Mouse (Mus musculus) brown adipose tissue, adult 24 weeks (tissue): ENCODE results near the gene Slc25a16. TPM values are rescaled to one million over a fixed set of nuclear protein-coding genes. Genes with fewer than 3 reads are reported as not detected.
A peak's percentile ranks its signal among the peaks of the same experiment; 100 is the strongest.
"Not testable (repeated sequence)": the region's sequence is repeated elsewhere in the genome, so short reads cannot be mapped to it uniquely, and the experiment has no call there.

Source experiments
- H3K27ac ChIP-seq: fragments of 200-500 bp; replicated peaks from 2 replicates; pipeline ENCODE4 v1.5.1; 2012; ENCODE audit warnings: low read depth, mild to moderate bottlenecking, low read length
- H3K4me1 ChIP-seq: fragments of 200-500 bp; 2 replicates; pipeline ENCODE4 v1.6.1; 2012; ENCODE audit warnings: low read length, mixed read lengths; ENCODE audit not compliant: control insufficient read depth, insufficient read depth, insufficient read length
- H3K4me3 ChIP-seq: fragments of 200-500 bp; 2 replicates; pipeline ENCODE4 v1.5.1; 2012; ENCODE audit warnings: low read depth, mild to moderate bottlenecking, low read length, moderate library complexity; ENCODE audit not compliant: insufficient read depth
- polyA plus RNA-seq: library from polyadenylated mRNA; stranded (reverse); fragments of >200 nt; gene quantifications from 2 replicates; pipeline ENCODE4 v1.2.4, GENCODE M21; 2012; ENCODE audit not compliant: missing spikeins, insufficient read depth, insufficient read length

Slc25a16 gene
- polyA plus RNA-seq, 1 experiment = 43.0 TPM

GRCm38 (mm10) chr10:62895386-62895785 is 25.0 kb upstream of the Slc25a16 start:
- H3K4me1 ChIP-seq = no peaks in the 10 kb centered on the region
- H3K27ac ChIP-seq = no peak overlapping the region
- H3K4me3 ChIP-seq = no peak overlapping the region

GRCm38 (mm10) chr10:62896035-62896434 is 24.4 kb upstream of the Slc25a16 start:
- Histone ChIP-seq H3K4me3 (no peak overlapping the region), H3K27ac (no peak overlapping the region), H3K4me1 (no peaks in the 10 kb centered on the region)

- no peak overlapping the region for H3K4me3 ChIP-seq
- no peaks in the 10 kb centered on the region for H3K4me1 ChIP-seq
- H3K27ac ChIP-seq = no peak overlapping the region
These were observed 23.7 kb upstream of the Slc25a16 start for GRCm38 (mm10) chr10:62896774-62897173.

- Histone ChIP-seq H3K27ac (no peak overlapping the region), H3K4me1 (no peaks in the 10 kb centered on the region)
These were observed 23.0 kb upstream of the Slc25a16 start for GRCm38 (mm10) chr10:62897437-62897836.

GRCm38 (mm10) chr10:62898061-62898460 is 22.4 kb upstream of the Slc25a16 start:
- H3K27ac ChIP-seq = no peak overlapping the region
- no peaks in the 10 kb centered on the region for H3K4me1 ChIP-seq
- no peak overlapping the region for H3K4me3 ChIP-seq

More at GRCm38 (mm10) chr10:62897437-62897836, 23.0 kb upstream of the Slc25a16 start:
- H3K4me3 ChIP-seq = no peak overlapping the region

GRCm38 (mm10) chr10:62900144-62900543 is 20.3 kb upstream of the Slc25a16 start:
- Histone ChIP-seq H3K27ac (no peak overlapping the region), H3K4me1 (no peaks in the 10 kb centered on the region), H3K4me3 (no peak overlapping the region)

- Histone ChIP-seq H3K4me1 (no peaks in the 10 kb centered on the region), H3K27ac (no peak overlapping the region)
These were observed 18.6 kb upstream of the Slc25a16 start for GRCm38 (mm10) chr10:62901826-62902225.

GRCm38 (mm10) chr10:62902829-62903228 is 17.6 kb upstream of the Slc25a16 start:
- Histone ChIP-seq H3K4me3 (no peak overlapping the region), H3K27ac (no peak overlapping the region), H3K4me1 (no peaks in the 10 kb centered on the region)

More at GRCm38 (mm10) chr10:62901826-62902225, 18.6 kb upstream of the Slc25a16 start:
- no peak overlapping the region for H3K4me3 ChIP-seq

GRCm38 (mm10) chr10:62906336-62906735 is 14.1 kb upstream of the Slc25a16 start:
- Histone ChIP-seq H3K27ac (no peak overlapping the region), H3K4me1 (no peaks in the 10 kb centered on the region)

GRCm38 (mm10) chr10:62908896-62909295 is 11.5 kb upstream of the Slc25a16 start, which contains the start of gene Tet1:
TSS of gene Tet1 (minus strand) at chr10:62908996.
- H3K4me1 ChIP-seq, H3K4me3 ChIP-seq: not testable (repeated sequence)

More at GRCm38 (mm10) chr10:62906336-62906735, 14.1 kb upstream of the Slc25a16 start:
- H3K4me3 ChIP-seq = no peak overlapping the region

GRCm38 (mm10) chr10:62911120-62911519 is 9.3 kb upstream of the Slc25a16 start:
- H3K4me1 ChIP-seq = no peaks in the 10 kb centered on the region
- H3K4me3 ChIP-seq = no peak overlapping the region
- no peak overlapping the region for H3K27ac ChIP-seq

More at GRCm38 (mm10) chr10:62908896-62909295, 11.5 kb upstream of the Slc25a16 start, which contains the start of gene Tet1:
- H3K27ac ChIP-seq = not testable (repeated sequence)

GRCm38 (mm10) chr10:62918985-62919384 is 1.4 kb upstream of the Slc25a16 start:
- Histone ChIP-seq H3K4me1 (peaks cover 7% of the 10 kb centered on the region), H3K4me3 (no peak overlapping the region), H3K27ac (no peak overlapping the region)

GRCm38 (mm10) chr10:62920766-62921156 is 328 bp downstream of the Slc25a16 start:
- H3K4me3 ChIP-seq = peak overlapping the region; percentile 88
- peak overlapping the region; percentile 82 for H3K27ac ChIP-seq
- peaks cover 7% of the 10 kb centered on the region for H3K4me1 ChIP-seq

GRCm38 (mm10) chr10:62924096-62924635 is 3.7 kb downstream of the Slc25a16 start:
- Histone ChIP-seq H3K4me3 (no peak overlapping the region), H3K27ac (no peak overlapping the region), H3K4me1 (peaks cover 7% of the 10 kb centered on the region)

GRCm38 (mm10) chr10:62932381-62932780 is 11.9 kb downstream of the Slc25a16 start:
- H3K27ac ChIP-seq = no peak overlapping the region
- no peaks in the 10 kb centered on the region for H3K4me1 ChIP-seq
- H3K4me3 ChIP-seq = no peak overlapping the region

- no peaks in the 10 kb centered on the region for H3K4me1 ChIP-seq
- H3K4me3 ChIP-seq = no peak overlapping the region
- H3K27ac ChIP-seq = no peak overlapping the region
These were observed 24.6 kb downstream of the Slc25a16 start for GRCm38 (mm10) chr10:62944975-62945580.
